Mouse (Mus musculus) stomach, postnatal 0 days (tissue): ENCODE data around the gene Plcl1. TPM values are rescaled to one million over a fixed set of nuclear protein-coding genes. Genes with fewer than 3 reads are reported as not detected.
A peak's percentile ranks its signal among the peaks of the same experiment; 100 is the strongest.

Experiments used
- ATAC-seq: fragments of 200-750 bp; cut with Nextera tagmentation; 2 replicates; pipeline ENCODE4 v1.8.0; 2017; ENCODE audit not compliant: low FRiP score, low TSS enrichment
- DNase-seq: peaks from one replicate; pipeline ENCODE4 v3.0.0-alpha.2; 2016; ENCODE audit warnings: low spot score
- H3K27ac ChIP-seq: fragments of 300-500 bp; sonication (generic); replicated peaks from 2 replicates; pipeline ENCODE4 v1.5.1; 2014; ENCODE audit warnings: mild to moderate bottlenecking, control low read depth
- H3K27me3 ChIP-seq: fragments of 300-500 bp; sonication (generic); 2 replicates; pipeline ENCODE4 v1.6.1; 2014; ENCODE audit warnings: low read length; ENCODE audit not compliant: control insufficient read depth, insufficient read depth
- H3K36me3 ChIP-seq: fragments of 300-500 bp; sonication (generic); 2 replicates; pipeline ENCODE4 v1.6.1; 2014; ENCODE audit warnings: low read length, mixed read lengths; ENCODE audit not compliant: control insufficient read depth, insufficient read depth
- H3K4me1 ChIP-seq: fragments of 300-500 bp; sonication (generic); replicated peaks from 2 replicates; pipeline ENCODE4 v1.6.1; 2014; ENCODE audit warnings: antibody characterized with exemption; ENCODE audit not compliant: control insufficient read depth, insufficient read depth
- H3K4me2 ChIP-seq: fragments of 300-500 bp; sonication (generic); replicated peaks from 2 replicates; pipeline ENCODE4 v1.6.1; 2014; ENCODE audit warnings: low read depth, mild to moderate bottlenecking, control low read depth, moderate library complexity
- H3K4me3 ChIP-seq: fragments of 300-500 bp; sonication (generic); 2 replicates; pipeline ENCODE4 v1.5.1; 2014; ENCODE audit warnings: low read depth, low read length, control low read depth
- H3K9ac ChIP-seq: fragments of 300-500 bp; sonication (generic); 2 replicates; pipeline ENCODE4 v1.6.1; 2014; ENCODE audit warnings: mild to moderate bottlenecking, low read length, control low read depth, mixed read lengths
- H3K9me3 ChIP-seq: fragments of 300-500 bp; sonication (generic); 2 replicates; pipeline ENCODE4 v1.6.1; 2016; ENCODE audit warnings: low read length; ENCODE audit not compliant: control insufficient read depth
- CTCF ChIP-seq: IDR thresholded peaks from 2 replicates; pipeline ENCODE4 v1.5.1; 2016; ENCODE audit warnings: antibody characterized with exemption, low read depth, mild to moderate bottlenecking, moderate library complexity
- EP300 ChIP-seq: optimal IDR thresholded peaks from 2 replicates; pipeline ENCODE3; 2016; ENCODE audit warnings: antibody characterized with exemption
- WGBS: fragments of 180-500 bp; shearing (Covaris S2); extraction: QIAGEN DNeasy Blood & Tissue Kit; methylation state at CpG from one replicate; pipeline ENCODE4 v1.1.7; 2014; 5-methylcytosine and 5-hydroxymethylcytosine counted together
- polyA plus RNA-seq: library from polyadenylated mRNA; unstranded; fragments of >200 nt; fragmentation: Nextera tagmentation; extraction: Ambion mirVana; gene quantifications from 2 replicates; pipeline ENCODE4 v1.2.1, GENCODE M21; 2015

Plcl1 gene
- polyA plus RNA-seq, 1 experiment from 2014 or later: 1.7 TPM

GRCm38 (mm10) chr1:55488261-55488660 is 82.5 kb downstream of the Plcl1 start:
- H3K36me3 ChIP-seq: no peaks in the 10 kb centered on the region
- no peaks in the 10 kb centered on the region for H3K9me3 ChIP-seq
- no peaks in the 10 kb centered on the region for H3K27me3 ChIP-seq
- H3K27ac ChIP-seq: no peak overlapping the region
- no peak overlapping the region for H3K4me2 ChIP-seq
- H3K9ac ChIP-seq: no peak overlapping the region
- H3K4me3 ChIP-seq: no peak overlapping the region
- no peak for ATAC-seq
- no peaks in the 10 kb centered on the region for H3K4me1 ChIP-seq
- DNase-seq: no peak
- WGBS: 80% methylated on average over 2 of the region's 2 CpGs
- TF ChIP-seq EP300 (no peak), CTCF (no peak)

GRCm38 (mm10) chr1:55489355-55489754 is 83.6 kb downstream of the Plcl1 start:
- TF ChIP-seq EP300 (no peak), CTCF (no peak)
- no peak overlapping the region for H3K4me2 ChIP-seq
- no peak overlapping the region for H3K27ac ChIP-seq
- no peaks in the 10 kb centered on the region for H3K4me1 ChIP-seq
- H3K9ac ChIP-seq: no peak overlapping the region
- WGBS: 22% methylated on average over 6 of the region's 6 CpGs
- DNase-seq (no peak), ATAC-seq (peak; percentile 69; the same call in 1 of the 2 replicates)
- no peaks in the 10 kb centered on the region for H3K9me3 ChIP-seq
- no peaks in the 10 kb centered on the region for H3K36me3 ChIP-seq
- no peak overlapping the region for H3K4me3 ChIP-seq
- H3K27me3 ChIP-seq: no peaks in the 10 kb centered on the region

- no peaks in the 10 kb centered on the region for H3K36me3 ChIP-seq
- TF ChIP-seq EP300 (no peak), CTCF (no peak)
- H3K9me3 ChIP-seq: no peaks in the 10 kb centered on the region
- no peak overlapping the region for H3K9ac ChIP-seq
- no peak for ATAC-seq
- DNase-seq: no peak
- WGBS: 24% methylated on average over 1 of the region's 1 CpGs
- H3K4me1 ChIP-seq: no peaks in the 10 kb centered on the region
- H3K27me3 ChIP-seq: no peaks in the 10 kb centered on the region
- no peak overlapping the region for H3K27ac ChIP-seq
- no peak overlapping the region for H3K4me3 ChIP-seq
- H3K4me2 ChIP-seq: no peak overlapping the region
Measured at GRCm38 (mm10) chr1:55499872-55500271, 94.2 kb downstream of the Plcl1 start.

- no peak for DNase-seq
- Histone ChIP-seq H3K27me3 (no peaks in the 10 kb centered on the region), H3K9ac (no peak overlapping the region), H3K27ac (no peak overlapping the region), H3K4me3 (no peak overlapping the region), H3K4me2 (no peak overlapping the region), H3K36me3 (no peaks in the 10 kb centered on the region), H3K4me1 (no peaks in the 10 kb centered on the region), H3K9me3 (no peaks in the 10 kb centered on the region)
- ATAC-seq: no peak
- TF ChIP-seq CTCF (no peak), EP300 (no peak)
- 64% methylated on average over 2 of the region's 2 CpGs for WGBS
Measured at GRCm38 (mm10) chr1:55500981-55501682, 95.4 kb downstream of the Plcl1 start.

GRCm38 (mm10) chr1:55505811-55506210 is 100.1 kb downstream of the Plcl1 start:
- H3K9ac ChIP-seq: no peak overlapping the region
- no peaks in the 10 kb centered on the region for H3K27me3 ChIP-seq
- H3K4me2 ChIP-seq: no peak overlapping the region
- no peak overlapping the region for H3K27ac ChIP-seq
- TF ChIP-seq EP300 (no peak), CTCF (no peak)
- no peaks in the 10 kb centered on the region for H3K36me3 ChIP-seq
- DNase-seq (no peak), ATAC-seq (no peak)
- no peak overlapping the region for H3K4me3 ChIP-seq
- H3K4me1 ChIP-seq: no peaks in the 10 kb centered on the region
- 45% methylated on average over 4 of the region's 4 CpGs for WGBS
- no peaks in the 10 kb centered on the region for H3K9me3 ChIP-seq

- no peaks in the 10 kb centered on the region for H3K36me3 ChIP-seq
- no peak overlapping the region for H3K4me3 ChIP-seq
- H3K4me1 ChIP-seq: no peaks in the 10 kb centered on the region
- DNase-seq: no peak
- H3K27me3 ChIP-seq: no peaks in the 10 kb centered on the region
- H3K9me3 ChIP-seq: no peaks in the 10 kb centered on the region
- TF ChIP-seq EP300: no peak
- no peak for TF ChIP-seq CTCF
- no peak overlapping the region for H3K27ac ChIP-seq
- no peak overlapping the region for H3K4me2 ChIP-seq
- peak; percentile 74; the same call in 1 of the 2 replicates for ATAC-seq
- no peak overlapping the region for H3K9ac ChIP-seq
- 67% methylated on average over 6 of the region's 6 CpGs for WGBS
Measured at GRCm38 (mm10) chr1:55507061-55507460, 101.3 kb downstream of the Plcl1 start.
